In the genomic region with DNA sequence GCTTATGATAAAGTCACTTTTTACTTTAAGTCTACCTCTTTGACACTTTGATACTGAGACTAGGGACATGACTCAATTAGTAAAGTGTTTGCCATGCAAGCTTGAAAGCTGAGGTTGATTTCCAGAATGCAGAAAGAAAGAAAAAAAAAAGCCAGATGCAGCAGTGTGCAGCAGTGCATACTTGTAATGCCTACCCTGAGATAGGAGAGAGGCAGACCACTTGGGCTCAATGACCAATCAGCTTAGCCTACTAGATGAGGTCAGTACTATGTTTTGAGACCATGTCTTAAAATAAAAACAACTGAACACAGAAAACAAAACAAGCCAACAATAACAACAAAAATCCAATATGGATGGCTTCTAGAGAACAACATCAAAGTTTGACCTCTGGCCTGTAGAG, we compare ENCODE assay signal across 28 mouse cellular contexts.
"Had no signal": no experiment of that assay in that cellular context is flagged by ENCODE, and none has a peak within 500 bp of the region (broad histone marks: within the 10 kb centered on the region; RNA-seq: fewer than 3 reads in every experiment).

No protein-coding gene starts in this region.

- H3K4me1 ChIP-seq: embryonic facial prominence, embryonic 12.5 days; embryonic facial prominence, embryonic 13.5 days; embryonic facial prominence, embryonic 15.5 days; forebrain, embryonic 10.5 days; forebrain, embryonic 12.5 days; forebrain, embryonic 13.5 days; forebrain, embryonic 15.5 days had no signal

- DNase-seq: cerebellum, adult 18-20 months; cerebellum, adult 2 months; cerebellum, adult 8-10 months; cerebellum, adult 9-10 months; cerebellum, adult 9-11 months; cerebellum, postnatal 10 days; cerebellum, postnatal 14 days; cerebellum, postnatal 25 days; cerebellum, postnatal 36 days; embryo, embryonic 11 days; forebrain, postnatal 0 days; gastrocnemius, adult 2 months; gastrocnemius, postnatal 10 days; gastrocnemius, postnatal 14 days; gastrocnemius, postnatal 25 days; gastrocnemius, postnatal 36 days; heart, adult 11 months had no signal

- H3K4me2 ChIP-seq: embryonic facial prominence, embryonic 12.5 days; embryonic facial prominence, embryonic 13.5 days; embryonic facial prominence, embryonic 15.5 days; forebrain, embryonic 12.5 days; forebrain, embryonic 13.5 days; forebrain, embryonic 15.5 days had no signal

- H3K36me3 ChIP-seq: embryonic facial prominence, embryonic 10.5 days; embryonic facial prominence, embryonic 12.5 days; embryonic facial prominence, embryonic 13.5 days; embryonic facial prominence, embryonic 15.5 days; forebrain, embryonic 10.5 days; forebrain, embryonic 12.5 days; forebrain, embryonic 15.5 days had no signal

- H3K9me3 ChIP-seq: embryonic facial prominence, embryonic 10.5 days; embryonic facial prominence, embryonic 12.5 days; embryonic facial prominence, embryonic 13.5 days; embryonic facial prominence, embryonic 15.5 days; forebrain, embryonic 10.5 days; forebrain, embryonic 12.5 days; forebrain, embryonic 13.5 days; forebrain, embryonic 15.5 days had no signal

- H3K9ac ChIP-seq: embryonic facial prominence, embryonic 12.5 days; embryonic facial prominence, embryonic 13.5 days; embryonic facial prominence, embryonic 15.5 days; forebrain, embryonic 12.5 days; forebrain, embryonic 13.5 days; forebrain, embryonic 15.5 days; forebrain, postnatal 0 days had no signal

- H3K27ac ChIP-seq: embryonic facial prominence, embryonic 10.5 days; embryonic facial prominence, embryonic 12.5 days; embryonic facial prominence, embryonic 13.5 days; embryonic facial prominence, embryonic 15.5 days; forebrain, embryonic 10.5 days; forebrain, embryonic 12.5 days; forebrain, embryonic 13.5 days; forebrain, embryonic 15.5 days; gastrocnemius, adult 2 months had no signal

- H3K27me3 ChIP-seq: embryonic facial prominence, embryonic 12.5 days; embryonic facial prominence, embryonic 13.5 days; embryonic facial prominence, embryonic 15.5 days; forebrain, embryonic 12.5 days; forebrain, embryonic 13.5 days; forebrain, embryonic 15.5 days had no signal

- H3K4me3 ChIP-seq: embryonic facial prominence, embryonic 10.5 days; embryonic facial prominence, embryonic 12.5 days; embryonic facial prominence, embryonic 13.5 days; embryonic facial prominence, embryonic 15.5 days; erythroblast, embryonic 14.5 days; forebrain, embryonic 10.5 days; forebrain, embryonic 12.5 days; forebrain, embryonic 13.5 days; forebrain, embryonic 15.5 days; gastrocnemius, adult 2 months had no signal

- ATAC-seq: forebrain, embryonic 13.5 days; forebrain, embryonic 14.5 days; forebrain, embryonic 15.5 days; forebrain, embryonic 16.5 days; forebrain, postnatal 0 days had no signal
